Mouse (Mus musculus) C2C12 (cell line): ENCODE results near the gene Tgfb1i1. TPM values are rescaled to one million over a fixed set of nuclear protein-coding genes. Genes with fewer than 3 reads are reported as not detected.
A peak's percentile ranks its signal among the peaks of the same experiment; 100 is the strongest.

Experiments
- H3K27me3 ChIP-seq: one replicate; pipeline ENCODE4 v1.6.1; 2011; ENCODE audit not compliant: control insufficient read depth, insufficient read depth, insufficient read length
- H3K36me3 ChIP-seq: one replicate; pipeline ENCODE4 v1.6.1; 2011; ENCODE audit not compliant: control insufficient read depth, insufficient read depth
- H3K4me3 ChIP-seq: one replicate; pipeline ENCODE4 v1.5.1; 2011; ENCODE audit warnings: mild to moderate bottlenecking, control low read depth; ENCODE audit not compliant: poor library complexity, insufficient read depth, severe bottlenecking
- H3K79me2 ChIP-seq: one replicate; pipeline ENCODE4 v1.6.1; 2011; ENCODE audit not compliant: control insufficient read depth, insufficient read depth
- H3K79me3 ChIP-seq: one replicate; pipeline ENCODE4 v1.6.1; 2011; ENCODE audit warnings: low read depth, control low read depth
- H3ac ChIP-seq: one replicate; pipeline ENCODE3; 2011; ENCODE audit warnings: low read depth; ENCODE audit not compliant: control insufficient read depth, insufficient read length
- CEBPB ChIP-seq: IDR thresholded peaks from one replicate; pipeline ENCODE4 v1.6.1; 2011; ENCODE audit warnings: low read depth, mild to moderate bottlenecking, control low read depth, moderate library complexity
- CTCF ChIP-seq: IDR thresholded peaks from one replicate; pipeline ENCODE4 v1.5.1; 2011; ENCODE audit not compliant: control insufficient read depth, insufficient read depth, insufficient read length
- FOSL1 ChIP-seq: IDR thresholded peaks from one replicate; pipeline ENCODE4 v1.8.0; 2011; ENCODE audit warnings: mild to moderate bottlenecking, low read length; ENCODE audit not compliant: poor library complexity, insufficient read depth, severe bottlenecking
- MAX ChIP-seq: IDR thresholded peaks from one replicate; pipeline ENCODE4 v1.6.1; 2011; ENCODE audit warnings: mild to moderate bottlenecking, control low read depth
- MYOD1 ChIP-seq: IDR thresholded peaks from one replicate; pipeline ENCODE4 v1.6.1; 2011; ENCODE audit warnings: low read depth; ENCODE audit not compliant: control insufficient read depth, insufficient read length
- MYOG ChIP-seq: IDR thresholded peaks from one replicate; pipeline ENCODE4 v1.6.1; 2011; ENCODE audit not compliant: control insufficient read depth, insufficient read length; ENCODE audit errors: extremely low read depth
- USF1 ChIP-seq: IDR thresholded peaks from one replicate; pipeline ENCODE4 v1.6.1; 2011; ENCODE audit warnings: low read depth, mild to moderate bottlenecking, control low read depth, moderate library complexity
- long read RNA-seq, 2 experiments: library from polyadenylated mRNA; unstranded; transcript quantifications; one replicate each; pipeline ENCODE4 v2.0.0; 2019 to 2020
- polyA plus RNA-seq: library from polyadenylated mRNA; unstranded; fragments of >200 nt; fragmentation: generic; extraction: Trizol; gene quantifications from one replicate; pipeline ENCODE4 v1.2.1, GENCODE M21; 2012; ENCODE audit warnings: missing spikeins

Tgfb1i1 gene
- 110 TPM for polyA plus RNA-seq
- long read RNA-seq, experiment 1, transcript Tgfb1i1-201 (10 exons, 3,026 nt) = minor isoform, 12 of 97 reads
- long read RNA-seq, experiment 1, transcript Tgfb1i1-204 (10 exons, 3,788 nt) = minor isoform, 8 of 97 reads
- long read RNA-seq, experiment 1, transcript Tgfb1i1-207 (11 exons, 1,746 nt) = major isoform, 57 of 97 reads
- long read RNA-seq, experiment 1, partial matches to known transcripts = 4 of 97 reads
- long read RNA-seq, experiment 1, other reads (novel, unspliced or antisense) = 13 of 97 reads
- long read RNA-seq, experiment 2, transcript Tgfb1i1-209 (10 exons, 1,317 nt) = minor isoform, 7 of 364 reads
- long read RNA-seq, experiment 2, transcript Tgfb1i1-204 (10 exons, 3,788 nt) = minor isoform, 20 of 364 reads
- long read RNA-seq, experiment 2, transcript Tgfb1i1-201 (10 exons, 3,026 nt) = minor isoform, 24 of 364 reads
- long read RNA-seq, experiment 2, transcript Tgfb1i1-207 (11 exons, 1,746 nt) = major isoform, 240 of 364 reads
- long read RNA-seq, experiment 2, partial matches to known transcripts = 15 of 364 reads
- long read RNA-seq, experiment 2, other reads (novel, unspliced or antisense) = 55 of 364 reads

- H3K4me3 ChIP-seq = peak within 1 kb of the TSS; percentile 66
- no peaks in the 10 kb centered on the region for H3K27me3 ChIP-seq
- peaks cover 12% of the 10 kb centered on the region for H3K79me3 ChIP-seq
- peaks cover 36% of the 10 kb centered on the region for H3K36me3 ChIP-seq
- no peak for TF ChIP-seq MAX
- TF ChIP-seq CTCF = no peak
- TF ChIP-seq MYOG = no peak
- TF ChIP-seq CEBPB = no peak
- TF ChIP-seq MYOD1 = no peak
- TF ChIP-seq FOSL1 = no peak
- TF ChIP-seq USF1 = no peak
- peaks cover 27% of the 10 kb centered on the region for H3K79me2 ChIP-seq
- peak within 1 kb of the TSS; percentile 87 for H3ac ChIP-seq
Measured at GRCm38 (mm10) chr7:128246496-128247391, at the start of gene Tgfb1i1. Gene Tgfb1i1 (plus strand): TSS chr7:128246812.

- Histone ChIP-seq H3K79me2 (no peaks in the 10 kb centered on the region), H3K27me3 (peaks cover 52% of the 10 kb centered on the region), H3K36me3 (no peaks in the 10 kb centered on the region), H3K4me3 (no peak overlapping the region), H3ac (no peak overlapping the region), H3K79me3 (no peaks in the 10 kb centered on the region)
- no peak for TF ChIP-seq FOSL1
- TF ChIP-seq CEBPB = no peak
- no peak for TF ChIP-seq MYOD1
- TF ChIP-seq CTCF = no peak
- TF ChIP-seq MYOG = no peak
- no peak for TF ChIP-seq MAX
- no peak for TF ChIP-seq USF1
Measured at GRCm38 (mm10) chr7:128201607-128202006, 45.0 kb upstream of the Tgfb1i1 start.

DNA sequence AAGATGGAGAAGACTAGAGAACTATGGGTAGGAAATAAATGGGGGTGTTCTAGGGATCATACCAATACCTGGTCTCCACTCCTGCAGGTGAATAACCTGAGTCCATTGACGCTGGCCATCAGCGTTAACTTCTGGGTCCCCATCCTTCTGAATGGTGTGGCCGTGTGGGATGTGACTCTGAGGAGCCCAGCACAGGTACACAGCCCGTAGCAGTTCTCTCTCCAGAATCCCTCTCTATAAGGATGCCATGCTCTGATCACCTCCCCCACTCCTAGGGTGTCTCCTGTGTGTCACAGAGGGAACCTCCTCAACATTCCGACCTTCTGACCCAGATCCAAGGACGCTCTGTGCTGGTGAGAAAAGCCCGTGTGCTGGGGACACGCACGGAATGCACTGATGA, 43.5 kb upstream of the Tgfb1i1 start:
- Histone ChIP-seq H3ac (no peak overlapping the region), H3K36me3 (no peaks in the 10 kb centered on the region), H3K79me2 (no peaks in the 10 kb centered on the region), H3K79me3 (no peaks in the 10 kb centered on the region), H3K4me3 (no peak overlapping the region), H3K27me3 (peaks cover 47% of the 10 kb centered on the region)
- TF ChIP-seq CTCF = no peak
- no peak for TF ChIP-seq MAX
- no peak for TF ChIP-seq USF1
- no peak for TF ChIP-seq CEBPB
- TF ChIP-seq MYOD1 = no peak
- TF ChIP-seq FOSL1 = no peak
- no peak for TF ChIP-seq MYOG

- Histone ChIP-seq H3K27me3 (peaks cover 42% of the 10 kb centered on the region), H3K4me3 (no peak overlapping the region), H3ac (no peak overlapping the region), H3K79me2 (no peaks in the 10 kb centered on the region), H3K36me3 (no peaks in the 10 kb centered on the region), H3K79me3 (no peaks in the 10 kb centered on the region)
- no peak for TF ChIP-seq FOSL1
- no peak for TF ChIP-seq USF1
- TF ChIP-seq CEBPB = no peak
- TF ChIP-seq MYOD1 = no peak
- no peak for TF ChIP-seq MYOG
- TF ChIP-seq CTCF = no peak
- TF ChIP-seq MAX = no peak
Measured at GRCm38 (mm10) chr7:128204179-128204578, 42.4 kb upstream of the Tgfb1i1 start.

GRCm38 (mm10) chr7:128205695-128206094, 40.9 kb upstream of the Tgfb1i1 start:
- no peaks in the 10 kb centered on the region for H3K79me3 ChIP-seq
- no peaks in the 10 kb centered on the region for H3K36me3 ChIP-seq
- TF ChIP-seq MYOD1 (no peak), MYOG (no peak), CEBPB (no peak), MAX (no peak), USF1 (no peak), FOSL1 (no peak), CTCF (no peak)
- H3K79me2 ChIP-seq = no peaks in the 10 kb centered on the region
- peaks cover 37% of the 10 kb centered on the region for H3K27me3 ChIP-seq
- H3K4me3 ChIP-seq = no peak overlapping the region
- H3ac ChIP-seq = no peak overlapping the region
